Mouse (Mus musculus) E14TG2a.4 (cell line): Measurements from ENCODE around the gene Odc1.

Experiments used
- CTCF ChIP-seq: conservative IDR thresholded peaks from 2 replicates; pipeline ENCODE4 v1.5.1; 2014; ENCODE audit warnings: low read length
- NANOG ChIP-seq: IDR thresholded peaks from 2 replicates; pipeline ENCODE4 v1.6.1; 2014; ENCODE audit warnings: borderline replicate concordance, low read length, mixed read lengths
- POU5F1 ChIP-seq: IDR thresholded peaks from 2 replicates; pipeline ENCODE4 v1.6.1; 2014; ENCODE audit warnings: low read length, borderline replicate concordance

- no peak for TF ChIP-seq CTCF
- no peak for TF ChIP-seq POU5F1
- no peak for TF ChIP-seq NANOG
Measured at GRCm38 (mm10) chr12:17562396-17562795, 17.8 kb downstream of the Odc1 start.
